Mouse (Mus musculus) adipocyte (in vitro differentiated cells): ENCODE measurements around the gene Dyrk1a.

Experiments used
- DNase-seq: peaks from one replicate; pipeline ENCODE4 v3.0.0-alpha.2; 2016; ENCODE audit warnings: low spot score

Dyrk1a gene

GRCm38 (mm10) chr16:94569229-94570176 lies at the start of gene Dyrk1a:
Gene Dyrk1a (plus strand): TSS chr16:94570010.
- peak; percentile 100 for DNase-seq

- peak; percentile 35 for DNase-seq
These were observed 46.0 kb upstream of the Dyrk1a start for GRCm38 (mm10) chr16:94523594-94524377.

GRCm38 (mm10) chr16:94524691-94525090 lies 45.1 kb upstream of the Dyrk1a start:
- no peak for DNase-seq

DNA sequence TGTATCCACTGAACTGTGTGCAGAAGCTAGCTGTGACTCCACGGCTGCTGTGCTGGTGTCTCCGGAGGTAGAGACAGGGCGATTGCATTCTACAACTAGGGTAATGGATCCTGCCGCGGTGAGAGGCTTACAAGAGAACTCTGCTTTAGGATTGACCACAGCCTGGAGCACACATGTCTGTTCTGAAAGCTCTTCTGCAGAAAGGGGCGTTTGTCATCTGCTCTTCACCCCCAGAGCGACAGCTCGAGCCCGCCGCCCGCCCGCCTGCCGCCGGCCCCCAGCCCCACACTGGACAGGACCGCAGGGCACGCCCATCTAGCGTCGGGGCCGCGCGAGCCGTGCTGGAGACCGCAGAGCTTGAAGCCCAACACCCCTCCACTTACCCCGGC lies 43.9 kb upstream of the Dyrk1a start:
- DNase-seq = no peak

DNA sequence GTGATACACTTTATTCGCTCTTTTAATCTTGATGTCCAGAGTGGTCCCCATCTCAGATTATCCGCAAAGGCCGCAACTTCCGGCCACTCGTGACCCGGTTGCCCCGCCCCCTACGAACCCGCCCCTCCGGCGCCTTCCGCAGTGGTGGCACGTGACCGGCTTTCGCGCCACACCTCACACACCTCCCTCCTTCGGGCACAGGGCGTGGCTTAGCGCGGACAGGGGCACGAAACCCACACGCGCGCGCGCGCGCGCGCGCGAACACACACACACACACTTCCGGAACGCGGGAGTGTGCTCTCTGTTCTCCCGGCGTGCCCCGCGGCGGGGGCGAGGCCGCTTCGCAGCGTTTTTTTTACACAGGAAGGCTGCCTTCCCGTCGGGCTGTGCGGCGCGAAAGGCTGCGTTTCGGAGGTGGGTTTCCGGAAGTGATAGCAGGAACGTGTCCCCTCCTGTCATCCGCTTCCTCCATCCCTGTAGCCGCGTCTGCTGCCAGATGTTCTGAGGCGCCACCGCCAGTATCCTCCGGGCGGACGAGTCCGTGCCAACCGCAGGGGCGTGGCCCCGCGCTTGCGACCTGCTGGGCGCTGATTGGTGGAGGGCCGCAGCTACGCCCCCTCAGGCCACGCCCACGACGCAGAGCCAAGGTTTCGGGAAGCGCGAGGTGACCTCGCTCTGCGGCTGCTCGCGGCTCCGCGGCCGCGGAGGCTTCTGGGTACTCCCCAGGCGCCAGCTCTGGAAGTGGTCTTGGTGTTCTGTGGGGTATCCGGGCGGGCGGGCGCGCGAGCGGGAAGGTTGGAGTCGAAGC lies 43.3 kb upstream of the Dyrk1a start, which contains the start of gene Vps26c:
Vps26c (minus strand) TSS at position 487 of the 808 bp plus-strand sequence.
- DNase-seq = peak; percentile 99

GRCm38 (mm10) chr16:94527152-94527534 lies 42.7 kb upstream of the Dyrk1a start:
- DNase-seq = no peak

DNA sequence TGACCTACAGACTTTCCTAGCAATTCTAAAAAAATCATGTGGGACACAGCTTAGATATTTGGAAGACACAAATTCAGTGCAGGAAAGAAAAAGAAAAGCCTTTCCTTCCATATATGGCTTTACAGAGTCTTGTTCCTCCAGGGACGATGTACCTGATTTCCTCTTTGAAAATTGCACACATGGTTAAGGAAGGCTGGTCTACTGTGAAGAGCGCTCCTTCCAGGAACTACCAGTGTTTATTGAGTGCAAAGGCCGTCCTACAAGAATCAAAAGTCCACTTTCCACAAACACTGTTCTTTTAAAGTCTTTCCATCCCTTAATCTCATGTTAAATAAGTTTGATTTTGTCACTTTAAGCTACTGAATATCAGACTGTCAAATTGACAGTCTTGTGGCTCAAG lies 42.3 kb upstream of the Dyrk1a start:
- peak; percentile 43 for DNase-seq

DNA sequence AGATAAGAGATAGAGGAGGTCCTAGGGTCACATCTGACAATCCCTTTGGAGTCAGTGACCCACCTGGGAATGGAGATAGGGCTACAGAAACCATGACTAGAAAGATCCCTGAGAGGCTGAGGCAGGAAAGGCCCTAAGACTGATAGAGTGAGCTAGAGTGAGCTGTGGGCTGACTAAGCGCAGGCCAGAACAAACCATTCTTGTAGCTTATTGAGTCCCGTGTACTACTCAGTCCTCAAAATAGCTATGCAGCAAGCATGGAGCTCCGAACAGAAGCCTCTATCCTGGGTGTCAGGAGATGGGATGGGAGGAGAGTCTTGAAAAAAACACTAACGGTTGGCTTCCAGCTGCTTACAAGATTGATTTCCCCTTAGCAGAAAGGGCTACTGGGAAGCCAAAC lies 38.5 kb upstream of the Dyrk1a start:
- DNase-seq = no peak

DNA sequence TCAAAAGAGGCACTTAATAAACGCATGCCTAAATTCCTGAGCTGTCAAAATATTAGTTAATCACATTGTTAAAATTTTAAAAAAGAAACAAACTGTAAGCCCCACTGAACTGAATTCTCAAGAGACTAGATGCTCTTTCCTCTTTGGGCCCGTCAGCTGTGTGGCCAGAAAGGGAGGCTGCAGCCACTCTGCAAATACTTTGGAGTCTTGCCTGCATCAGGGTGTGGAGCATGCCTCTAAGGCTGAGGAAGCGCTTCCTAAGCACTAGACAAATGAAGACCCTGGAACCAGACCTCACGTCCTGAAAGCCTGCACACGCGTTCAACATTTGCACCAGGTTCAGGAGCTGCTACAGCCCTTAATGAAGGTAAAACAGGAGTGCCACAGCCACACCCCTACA lies 36.1 kb upstream of the Dyrk1a start:
- DNase-seq = no peak

- DNase-seq = no peak
These were observed 34.1 kb upstream of the Dyrk1a start for GRCm38 (mm10) chr16:94535716-94536115.

- DNase-seq = peak; percentile 97
These were observed 33.2 kb upstream of the Dyrk1a start for GRCm38 (mm10) chr16:94536417-94537158.

DNA sequence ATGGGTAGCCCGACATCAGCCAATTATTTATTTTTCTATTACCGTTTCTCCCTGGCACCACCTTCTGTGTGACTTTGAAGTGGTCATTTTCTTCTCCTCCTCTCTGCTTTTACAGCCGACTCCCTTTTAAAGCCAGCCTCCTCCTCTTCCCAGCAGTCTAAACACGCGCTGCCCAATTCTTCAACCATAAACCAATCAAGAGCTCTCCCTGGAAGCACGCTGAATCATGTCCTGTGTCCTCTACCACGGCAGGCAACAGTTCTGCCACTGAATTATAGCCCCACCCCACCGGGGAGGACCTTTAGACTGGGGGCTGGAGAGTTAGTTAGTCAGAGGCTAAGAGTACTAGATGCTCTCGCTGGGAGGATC lies 32.7 kb upstream of the Dyrk1a start:
- no peak for DNase-seq

DNA sequence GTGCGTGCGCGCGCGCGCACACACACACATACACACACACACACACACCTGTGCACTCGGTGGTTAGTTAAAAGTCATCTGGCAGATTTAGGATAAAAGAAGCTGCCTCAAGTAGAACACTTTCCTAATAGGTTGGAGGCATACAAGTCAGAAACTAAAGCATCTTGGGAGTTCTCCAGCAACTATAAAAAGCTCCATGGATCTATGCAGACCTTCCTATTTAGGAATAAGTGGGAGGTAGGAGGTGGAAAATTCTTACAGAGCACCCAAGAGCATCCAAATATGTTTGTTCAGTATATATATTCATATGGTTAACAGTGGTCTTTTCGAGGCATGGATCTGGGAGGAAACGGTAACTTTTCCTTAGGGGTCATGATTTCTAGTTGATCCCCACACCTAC lies 29.7 kb upstream of the Dyrk1a start:
- DNase-seq = no peak

GRCm38 (mm10) chr16:94542898-94543297 lies 26.9 kb upstream of the Dyrk1a start:
- no peak for DNase-seq

DNA sequence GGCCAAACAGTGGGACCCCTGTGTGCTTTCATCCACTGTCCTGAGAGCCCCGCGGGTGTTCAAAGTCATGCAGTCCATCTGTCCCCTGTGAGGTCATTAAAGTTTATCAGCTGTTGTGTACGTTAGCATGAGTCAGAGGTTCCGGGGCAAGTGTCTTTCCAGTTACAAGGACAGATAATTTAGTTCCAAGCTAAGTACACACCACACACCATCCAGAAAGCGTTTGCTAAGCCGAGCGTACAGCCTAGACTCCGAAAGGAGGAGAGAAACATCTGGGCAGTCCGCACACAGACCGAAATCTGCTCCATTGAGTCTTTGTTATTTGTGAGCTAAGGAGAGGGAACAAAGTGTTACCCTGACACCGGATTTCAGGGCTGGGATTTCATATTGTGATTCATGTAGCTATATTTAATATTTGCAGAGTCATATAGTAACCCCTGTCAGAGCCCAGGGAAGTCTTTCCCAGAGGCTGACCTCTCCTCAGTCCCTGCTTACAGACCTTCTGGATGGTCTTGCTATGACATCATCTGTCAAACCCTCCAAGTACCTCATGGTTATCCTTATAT lies 25.2 kb upstream of the Dyrk1a start:
- no peak for DNase-seq

DNA sequence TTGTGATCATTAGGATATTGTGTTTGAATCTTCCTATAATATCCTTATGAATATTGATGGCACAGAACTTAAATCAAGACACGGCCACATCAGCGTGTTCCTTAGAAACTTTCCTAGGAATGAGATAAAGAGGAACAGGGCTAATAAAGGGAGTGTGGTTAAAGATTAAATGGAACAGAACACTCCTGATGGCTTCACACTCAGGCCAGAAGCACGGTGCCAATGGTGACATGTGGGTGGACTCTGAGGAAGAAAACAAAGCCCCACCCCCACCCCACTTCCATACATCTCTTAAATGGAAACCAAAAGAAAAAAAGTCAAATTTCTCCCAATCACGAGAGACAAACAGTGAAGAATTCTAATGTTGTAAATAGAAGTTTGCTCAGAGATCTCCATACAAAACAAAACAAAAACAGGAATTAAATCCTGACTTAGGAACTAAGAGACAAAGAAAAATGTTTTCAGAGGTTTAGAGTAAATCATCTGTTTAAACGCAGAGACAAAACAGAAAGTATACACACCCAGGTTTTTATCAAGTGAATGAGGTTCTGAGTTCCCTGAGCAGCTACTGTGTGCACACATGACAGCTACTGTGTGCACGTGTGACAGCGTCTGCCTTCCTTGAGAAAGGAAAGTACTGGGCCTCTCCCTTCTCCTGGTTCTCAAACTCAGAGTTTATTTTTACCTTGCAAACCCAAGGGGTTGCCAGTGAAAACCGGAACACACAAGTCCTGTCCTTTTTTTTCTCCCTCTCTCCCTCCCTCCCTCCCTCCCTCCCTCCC lies 23.8 kb upstream of the Dyrk1a start:
- no peak for DNase-seq

- DNase-seq = no peak
These were observed 20.0 kb upstream of the Dyrk1a start for GRCm38 (mm10) chr16:94549813-94550212.

GRCm38 (mm10) chr16:94551934-94552333 lies 17.9 kb upstream of the Dyrk1a start:
- DNase-seq = peak; percentile 54

- no peak for DNase-seq
These were observed 14.5 kb upstream of the Dyrk1a start for GRCm38 (mm10) chr16:94555346-94555745.

GRCm38 (mm10) chr16:94556228-94556627 lies 13.6 kb upstream of the Dyrk1a start:
- peak; percentile 71 for DNase-seq
